Mouse (Mus musculus) adrenal gland, adult 2 months (tissue): ENCODE measurements around the gene Exosc9. TPM values are rescaled to one million over a fixed set of nuclear protein-coding genes. Genes with fewer than 3 reads are reported as not detected.

Experiments
- DNase-seq: peaks from one replicate; pipeline ENCODE4 v3.0.0; 2021
- long read RNA-seq: library from polyadenylated mRNA; stranded (forward); transcript quantifications from one replicate; pipeline ENCODE4 v2.0.0, GENCODE M21; 2021
- polyA plus RNA-seq: library from polyadenylated mRNA; depleted of rRNA; stranded (reverse); fragments of >200 nt; gene quantifications from 2 replicates; pipeline ENCODE4 v1.2.3, GENCODE M21; 2012; rRNA removed
- total RNA-seq, 2 experiments: library from RNA; stranded (reverse); gene quantifications; 2 replicates each; pipeline ENCODE4 v1.2.3; 2021

The Exosc9 gene
- total RNA-seq (10 to 100 TPM; 32.4 to 32.6 TPM), polyA plus RNA-seq (3.2 and 4.5 TPM in 2 replicates)
- long read RNA-seq, transcript Exosc9-201 (12 exons, 1,617 nt), result major isoform, 19 of 27 reads
- long read RNA-seq, partial matches to known transcripts, result 6 of 27 reads
- long read RNA-seq, other reads (novel, unspliced or antisense), result 2 of 27 reads

DNA sequence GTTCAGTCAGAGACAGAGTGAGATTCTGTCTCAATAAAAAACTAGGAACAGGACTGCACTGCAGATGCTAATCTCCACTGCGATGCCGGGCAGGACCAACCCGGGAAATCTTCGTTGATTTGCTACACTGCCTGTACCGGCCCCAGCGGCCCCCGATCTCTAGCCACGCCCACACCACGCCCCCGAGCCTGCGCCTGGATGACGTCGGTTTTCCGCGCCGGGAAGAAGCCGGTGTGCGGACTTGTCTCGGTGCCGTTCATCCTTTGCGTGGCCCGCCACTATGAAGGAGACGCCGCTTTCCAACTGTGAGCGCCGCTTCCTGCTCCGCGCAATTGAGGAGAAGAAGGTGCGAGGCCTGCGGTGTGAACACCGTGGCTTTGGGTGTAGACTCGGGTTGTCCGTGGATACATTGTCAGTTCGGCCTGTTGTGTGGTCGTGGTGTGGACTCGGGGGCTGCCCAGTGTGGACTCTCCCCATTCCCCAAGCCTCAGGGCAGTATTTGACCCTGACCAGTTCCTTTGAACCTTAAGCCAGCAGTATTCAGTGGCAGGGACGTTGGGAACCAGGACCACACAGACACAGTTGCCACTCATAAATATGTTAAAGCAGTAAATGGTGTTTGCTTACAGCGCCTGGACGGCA is at the start of gene Exosc9:
Gene Exosc9 (plus strand): TSS at position 201 of the 642 bp plus-strand sequence.
- DNase-seq, result peak; percentile 98

DNA sequence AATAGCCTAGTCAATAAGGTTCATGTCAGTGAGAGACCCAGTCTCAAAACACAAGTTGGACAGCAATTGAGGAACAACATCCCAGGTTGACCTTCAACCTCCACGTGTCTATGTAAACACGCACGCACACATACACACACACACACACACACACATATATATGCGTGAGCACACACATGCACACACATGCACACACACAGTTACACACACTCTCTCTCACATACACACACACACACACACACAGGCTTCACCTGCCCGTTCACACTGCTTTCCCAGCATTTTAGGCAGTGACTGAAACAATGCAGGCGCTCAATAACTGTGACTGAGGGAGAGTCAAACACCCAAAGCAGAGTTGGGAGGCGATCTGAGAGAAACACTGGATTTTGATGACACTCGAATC is 47.1 kb upstream of the Exosc9 start:
- DNase-seq, result no peak

- DNase-seq, result no peak
These were observed 46.3 kb upstream of the Exosc9 start for GRCm38 (mm10) chr3:36505809-36506735.

- no peak for DNase-seq
These were observed 40.9 kb upstream of the Exosc9 start for GRCm38 (mm10) chr3:36511491-36511890.

DNA sequence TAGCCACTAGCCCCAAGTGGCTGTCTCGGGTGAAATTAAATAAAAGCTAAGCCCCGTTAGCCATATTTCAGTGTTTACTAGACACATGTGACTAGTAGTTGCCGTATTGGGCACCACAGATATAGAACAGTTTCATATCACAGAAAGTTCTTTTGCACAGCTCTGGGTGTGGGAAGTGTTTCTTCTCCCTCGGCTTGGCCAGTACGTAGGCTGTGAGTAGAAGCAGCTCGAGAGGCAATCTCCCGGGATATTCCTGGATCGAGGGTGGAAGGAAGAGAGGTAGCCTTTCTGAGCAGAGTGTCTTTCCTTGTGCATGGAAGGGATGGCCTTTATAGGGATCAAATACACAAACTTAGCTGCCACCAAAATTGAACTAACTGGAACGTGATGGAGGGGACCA is 36.2 kb upstream of the Exosc9 start:
- DNase-seq, result no peak

GRCm38 (mm10) chr3:36521073-36522060 is 31.0 kb upstream of the Exosc9 start, which contains the start of gene Gm11549:
Gene Gm11549, minus strand, starts transcription at chr3:36521813.
- DNase-seq, result peak; percentile 36

GRCm38 (mm10) chr3:36522137-36522536 is 30.3 kb upstream of the Exosc9 start:
- no peak for DNase-seq

- DNase-seq, result no peak
These were observed 27.9 kb upstream of the Exosc9 start for GRCm38 (mm10) chr3:36524466-36524865.

- no peak for DNase-seq
These were observed 22.1 kb upstream of the Exosc9 start for GRCm38 (mm10) chr3:36530345-36530744.

GRCm38 (mm10) chr3:36530781-36531180 is 21.6 kb upstream of the Exosc9 start:
- no peak for DNase-seq

DNA sequence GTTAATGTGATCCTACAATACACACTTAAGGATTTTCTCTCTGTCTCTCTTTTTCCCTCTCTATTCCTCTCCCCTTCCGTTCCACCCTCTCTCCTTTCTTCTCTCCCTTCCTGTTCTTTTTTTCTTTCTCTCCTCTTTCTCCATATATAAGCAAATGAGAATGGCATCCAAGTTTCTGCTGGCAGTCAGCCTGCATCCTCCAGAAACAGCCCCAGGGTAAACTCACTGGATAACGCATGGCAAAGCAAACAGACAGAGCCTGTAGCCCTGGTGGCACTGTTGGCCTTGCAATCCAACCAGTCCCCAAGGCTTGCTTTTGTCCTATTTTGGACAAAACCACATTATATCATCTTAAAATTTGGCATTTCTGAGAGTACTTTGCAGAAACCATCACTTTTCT is 21.2 kb upstream of the Exosc9 start:
- DNase-seq, result no peak

DNA sequence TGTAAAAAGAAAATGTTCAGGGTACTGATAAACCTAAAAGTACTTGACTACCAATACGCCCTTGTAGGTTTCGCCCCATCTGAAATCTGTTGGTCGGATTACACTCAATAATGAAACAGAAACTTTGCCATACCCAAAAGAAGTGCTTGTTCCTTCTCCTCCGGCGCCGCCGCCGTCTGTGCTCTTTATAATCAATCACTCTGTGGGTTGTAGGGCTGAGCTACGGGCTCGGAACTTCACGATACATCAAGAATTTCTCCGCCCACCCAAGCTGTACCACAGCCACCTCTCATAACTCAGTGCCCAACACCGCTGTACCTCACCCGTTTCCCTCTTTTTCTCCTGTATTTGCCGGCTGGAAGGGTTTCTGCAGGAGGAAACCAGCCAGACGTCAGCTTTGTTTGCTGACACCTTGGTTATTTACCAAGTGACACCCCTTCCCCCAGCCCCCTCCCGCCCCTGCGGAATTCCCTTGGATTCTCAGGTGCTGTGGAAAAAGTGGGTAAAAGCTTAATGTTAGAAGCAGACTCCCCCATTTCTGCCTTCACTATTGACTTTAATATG is 20.3 kb upstream of the Exosc9 start:
- peak; percentile 16 for DNase-seq

DNA sequence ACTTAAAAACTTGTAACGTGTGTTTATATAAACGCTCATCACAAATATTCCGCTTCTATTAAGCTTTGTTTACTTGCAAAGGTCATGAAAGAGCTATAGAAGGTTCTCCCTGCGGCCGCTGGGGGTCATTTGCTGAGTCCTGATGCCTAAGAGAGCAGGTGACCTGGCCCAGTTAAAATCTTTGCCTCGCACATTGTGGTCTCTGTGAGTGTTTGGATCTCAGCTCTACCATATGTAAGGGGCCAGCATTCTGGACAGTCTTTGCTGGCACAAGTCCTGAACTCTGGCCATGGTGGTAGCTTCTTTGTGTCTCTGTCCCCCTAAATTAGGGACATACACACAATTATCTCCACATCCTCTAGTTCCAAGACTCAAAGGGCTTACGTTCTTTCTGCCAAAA is 19.7 kb upstream of the Exosc9 start:
- no peak for DNase-seq

DNA sequence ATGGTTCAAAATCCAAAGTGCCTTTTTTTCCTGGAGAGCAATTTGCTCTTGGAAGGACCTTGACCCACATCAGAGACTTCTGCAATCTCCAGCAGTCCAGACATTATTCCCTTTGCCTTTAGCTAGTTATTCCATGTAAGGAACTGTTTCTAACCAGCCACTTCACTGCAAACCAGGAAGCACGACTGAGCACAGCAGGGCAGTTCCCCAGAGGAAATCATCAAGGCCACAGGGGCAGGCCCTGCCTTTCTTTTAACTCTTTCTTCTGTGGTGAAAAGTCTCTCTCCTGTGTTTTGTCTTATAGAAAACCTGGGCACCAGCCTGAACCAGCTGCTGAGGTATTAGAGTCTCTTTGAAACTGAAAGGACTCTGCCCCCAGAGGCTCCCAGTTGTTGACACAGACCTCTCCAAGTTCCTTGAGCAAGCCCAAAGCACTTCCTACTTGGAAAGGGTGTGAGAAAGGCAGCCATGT is 19.2 kb upstream of the Exosc9 start:
- peak; percentile 25 for DNase-seq

- DNase-seq, result no peak
These were observed 16.4 kb upstream of the Exosc9 start for GRCm38 (mm10) chr3:36536041-36536440.

DNA sequence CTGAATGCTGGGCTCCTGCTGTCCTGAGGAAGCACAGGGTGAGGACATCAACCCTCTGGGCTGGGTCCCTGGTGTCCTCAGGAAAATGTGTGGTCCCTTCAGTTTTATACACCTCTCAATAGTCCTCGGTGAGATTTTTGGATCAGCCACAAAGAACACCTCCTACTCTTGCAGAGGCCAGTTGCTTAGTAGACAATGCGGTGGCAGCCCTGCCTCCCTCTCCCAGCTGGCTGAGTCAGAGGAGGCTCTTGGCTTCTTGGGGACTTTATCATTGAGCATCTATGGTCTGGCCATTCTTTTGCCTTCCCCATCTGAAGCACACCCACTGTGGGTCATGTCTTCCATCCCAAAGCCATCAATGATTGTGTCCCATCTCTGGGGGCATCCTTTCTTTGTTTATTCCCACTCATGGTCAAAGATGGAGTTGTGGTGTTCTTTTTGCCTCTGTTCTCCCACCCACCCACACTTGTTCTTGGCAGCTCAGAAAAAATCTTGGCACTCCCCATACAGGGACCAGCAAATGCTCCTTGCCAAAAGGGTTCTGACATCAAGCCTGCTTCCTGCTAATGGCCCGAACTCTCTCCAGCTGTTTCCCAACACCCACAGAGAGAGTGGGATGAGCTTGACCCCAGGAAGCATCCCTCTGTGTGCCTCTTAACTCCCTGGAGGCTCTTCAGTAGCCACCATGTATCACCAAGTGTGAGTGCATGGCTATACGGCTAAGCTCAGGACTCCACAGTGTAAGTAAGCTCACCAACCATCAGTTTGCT is 14.5 kb upstream of the Exosc9 start:
- DNase-seq, result no peak

- DNase-seq, result peak; percentile 65
These were observed 11.7 kb upstream of the Exosc9 start for GRCm38 (mm10) chr3:36540756-36541155.

GRCm38 (mm10) chr3:36541399-36541798 is 11.0 kb upstream of the Exosc9 start:
- DNase-seq, result no peak

DNA sequence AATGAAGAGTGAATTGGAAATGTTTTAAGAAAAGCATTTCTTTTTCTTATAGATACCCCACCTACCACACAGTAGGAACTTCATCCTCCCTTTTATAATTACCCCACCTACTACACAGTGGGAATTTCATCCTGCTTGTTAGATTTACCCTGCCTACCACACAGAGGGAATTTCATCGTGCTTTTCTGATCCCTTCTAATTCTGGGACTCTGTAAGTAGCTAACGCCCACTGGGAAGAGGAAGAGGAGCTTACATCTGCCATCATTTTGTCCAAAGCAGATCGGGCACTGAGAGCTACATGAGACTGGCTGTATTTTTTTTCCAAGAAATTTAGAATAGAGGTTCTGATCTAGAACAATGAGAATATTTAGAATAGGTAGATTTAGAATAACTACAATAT is 7.4 kb upstream of the Exosc9 start:
- DNase-seq, result no peak

- peak; percentile 67 for DNase-seq
These were observed 1.1 kb upstream of the Exosc9 start for GRCm38 (mm10) chr3:36551343-36551742.
